Mouse (Mus musculus): ENCODE results near the gene Pappa.

Pappa gene

GRCm38 (mm10) chr4:65123741-65124224 lies at the start of gene Pappa:
TSS of gene Pappa (plus strand) at chr4:65124174.
- DNase-seq (ENCODE audit: low read depth, low spot score): no peak

DNA sequence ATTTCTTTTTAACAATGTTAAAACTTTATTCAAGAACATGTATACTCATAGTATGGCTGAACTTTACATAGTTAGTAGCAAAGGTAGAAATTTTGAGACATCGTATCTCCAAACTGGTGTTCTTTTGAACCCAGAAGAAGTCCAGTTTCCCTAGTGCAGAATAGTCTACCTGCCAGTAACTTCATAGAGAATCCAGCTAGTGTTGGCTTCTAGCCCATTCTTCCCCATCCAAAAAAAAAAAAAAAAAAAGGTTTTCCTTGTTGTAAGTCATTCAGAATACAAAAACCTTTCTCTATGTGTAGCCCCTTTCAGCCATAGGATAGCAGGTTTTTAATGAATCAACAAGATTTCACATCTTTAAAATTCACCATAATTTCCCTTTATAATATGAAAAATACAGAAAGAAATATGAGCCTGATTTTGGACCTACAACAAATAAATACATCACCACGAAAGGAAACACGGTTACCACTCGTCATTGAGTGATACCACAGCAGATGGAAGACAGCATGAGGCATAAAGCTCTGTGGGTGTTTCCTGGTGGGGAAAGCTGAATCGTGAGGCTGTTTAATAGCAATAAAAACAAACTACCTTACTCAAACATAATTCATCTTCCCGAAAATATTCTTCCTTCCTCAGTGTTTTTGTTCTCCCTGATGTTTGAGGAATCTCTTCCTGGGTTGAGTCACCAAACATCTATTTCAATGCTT lies 45.9 kb upstream of the Pappa start:
- DNase-seq (ENCODE audit: low read depth, low spot score): no peak

- DNase-seq (ENCODE audit: low read depth, low spot score): peak; percentile 11
Measured at GRCm38 (mm10) chr4:65086864-65087263, 37.1 kb upstream of the Pappa start.

- no peak for DNase-seq (ENCODE audit: low read depth, low spot score)
Measured at GRCm38 (mm10) chr4:65087592-65087991, 36.4 kb upstream of the Pappa start.

DNA sequence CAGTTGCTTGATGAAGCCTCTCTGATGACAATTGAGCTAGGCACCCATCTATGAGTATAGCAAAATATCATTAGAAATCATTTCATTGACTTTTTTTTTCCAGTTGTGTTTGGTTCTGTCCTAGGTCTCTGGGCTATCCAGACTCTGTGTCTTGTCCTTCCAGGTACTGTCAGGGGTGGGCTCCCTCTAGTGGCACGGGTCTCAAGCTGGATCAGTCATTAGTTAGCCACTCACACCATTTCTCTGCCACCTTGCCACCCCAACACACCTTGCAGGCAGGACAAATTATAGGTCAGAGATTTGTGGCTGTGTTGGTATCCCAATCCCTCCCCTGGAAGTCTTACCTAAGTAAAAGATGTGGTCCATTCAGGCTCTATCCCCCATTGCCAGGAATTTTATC lies 31.8 kb upstream of the Pappa start:
- no peak for DNase-seq (ENCODE audit: low read depth, low spot score)

DNA sequence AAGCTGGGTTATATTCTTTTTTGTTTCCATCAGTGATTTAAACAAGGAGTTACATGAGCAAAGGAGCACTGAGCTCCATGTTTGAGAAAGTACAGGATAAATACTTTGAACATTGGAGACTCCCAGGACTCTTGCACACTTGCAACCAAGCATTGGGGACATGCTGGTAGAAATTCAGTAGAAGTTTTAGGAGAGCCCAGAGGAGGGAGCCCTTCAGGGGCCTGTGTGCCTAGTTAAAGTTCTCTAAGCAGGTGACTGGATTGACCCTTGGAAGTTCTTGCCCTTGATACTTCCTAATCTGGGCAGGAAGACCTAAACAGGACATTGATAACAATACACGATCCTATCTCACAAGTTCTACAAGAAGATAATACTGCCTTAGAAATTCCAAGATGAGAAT lies 3.6 kb upstream of the Pappa start:
- DNase-seq (ENCODE audit: low read depth, low spot score): no peak

DNA sequence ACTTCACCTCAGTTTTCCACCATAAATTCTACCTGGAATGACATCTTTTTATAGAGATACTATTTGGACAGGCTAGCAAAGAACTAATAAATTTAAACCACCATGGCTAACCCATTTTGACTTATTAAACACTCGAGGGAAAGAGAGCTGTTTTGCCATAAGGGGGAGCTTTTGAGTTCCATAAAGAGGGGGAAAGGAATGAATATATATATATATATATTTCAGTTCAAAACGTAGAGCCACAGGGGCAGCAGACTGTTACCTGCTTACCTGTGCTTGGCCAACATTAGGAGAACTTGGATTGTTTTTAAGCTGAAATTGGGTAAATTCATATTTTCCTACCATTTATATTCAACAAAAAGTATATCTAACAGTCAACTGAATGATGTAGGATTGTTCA lies 1.1 kb upstream of the Pappa start:
- no peak for DNase-seq (ENCODE audit: low read depth, low spot score)

- no peak for DNase-seq (ENCODE audit: low read depth, low spot score)
Measured at GRCm38 (mm10) chr4:65124369-65125151, 586 bp downstream of the Pappa start.

GRCm38 (mm10) chr4:65125341-65126332 lies 1.7 kb downstream of the Pappa start:
- no peak for DNase-seq (ENCODE audit: low read depth, low spot score)

DNA sequence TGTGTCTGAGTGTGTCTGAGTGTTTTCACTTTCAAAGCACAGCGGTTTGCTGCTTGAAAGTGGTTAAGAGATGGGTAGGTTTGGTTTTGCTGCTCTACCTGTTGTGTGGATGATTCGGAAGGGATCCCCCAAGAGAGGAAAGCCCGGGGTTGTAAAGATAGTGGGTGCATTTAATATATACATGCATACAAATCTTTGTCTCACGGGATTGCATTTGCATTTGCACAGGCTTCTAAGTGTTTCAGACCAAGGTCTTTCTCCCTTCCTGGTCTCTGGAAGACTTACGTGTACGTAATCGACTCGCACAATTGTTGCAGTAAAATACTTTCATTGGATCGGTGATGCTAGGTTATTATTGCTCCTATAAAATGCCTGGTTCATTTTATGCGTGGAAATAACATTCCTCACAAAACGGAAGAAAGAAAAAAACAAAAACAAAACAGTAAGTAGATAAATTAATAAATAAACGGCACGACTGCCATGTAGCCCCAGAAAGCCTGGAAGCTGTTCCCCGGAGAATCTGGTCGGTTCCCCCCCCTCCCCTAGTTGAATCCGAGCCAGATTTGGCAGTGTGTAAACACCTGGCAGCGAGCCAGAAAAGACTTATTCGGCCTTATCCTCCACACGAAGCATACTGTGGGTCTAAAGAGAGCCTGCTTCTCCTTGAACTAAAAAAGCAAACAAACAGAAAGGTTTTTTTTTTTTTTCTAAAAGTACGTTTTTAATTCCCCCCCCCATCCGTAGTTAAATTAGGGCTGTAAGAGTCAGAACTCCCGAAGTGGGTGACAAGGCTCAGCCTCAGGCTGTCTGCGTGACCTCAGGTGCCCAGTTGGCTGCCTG lies 2.7 kb downstream of the Pappa start:
- DNase-seq (ENCODE audit: low read depth, low spot score): no peak

DNA sequence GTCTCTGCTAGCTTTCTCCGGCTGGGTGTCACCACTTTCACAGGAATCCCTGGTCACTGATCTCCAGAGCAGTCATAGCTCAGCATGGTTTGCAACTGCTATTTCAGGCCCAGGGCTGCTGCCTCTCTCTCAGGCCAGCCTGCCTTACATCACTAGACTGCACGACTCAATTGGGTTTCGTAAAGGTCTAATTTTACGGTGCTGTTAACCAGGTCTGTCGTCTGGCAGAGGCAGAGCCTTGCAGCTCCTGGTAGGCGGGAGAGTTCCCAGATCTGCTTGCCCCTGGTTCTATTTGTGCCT lies 3.3 kb downstream of the Pappa start:
- DNase-seq (ENCODE audit: low read depth, low spot score): no peak

DNA sequence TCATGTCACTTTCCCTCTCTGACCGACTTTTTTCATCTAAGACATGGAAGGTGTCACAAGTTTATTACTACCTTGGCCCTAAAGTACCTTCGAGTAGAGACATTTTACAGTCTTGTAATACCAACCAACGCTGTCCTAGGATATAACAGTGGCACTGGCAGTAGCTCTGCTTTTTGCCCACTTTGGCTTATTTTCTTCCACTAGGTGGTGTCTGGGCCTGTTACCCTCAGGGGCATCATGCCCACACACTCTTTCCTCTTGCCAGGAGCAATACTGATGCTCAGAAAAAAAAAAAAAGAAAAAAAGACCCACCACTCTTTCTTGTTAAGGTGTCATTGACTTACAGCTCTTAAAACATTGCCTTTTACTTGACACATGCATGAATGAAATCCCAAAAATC lies 8.7 kb downstream of the Pappa start:
- no peak for DNase-seq (ENCODE audit: low read depth, low spot score)

DNA sequence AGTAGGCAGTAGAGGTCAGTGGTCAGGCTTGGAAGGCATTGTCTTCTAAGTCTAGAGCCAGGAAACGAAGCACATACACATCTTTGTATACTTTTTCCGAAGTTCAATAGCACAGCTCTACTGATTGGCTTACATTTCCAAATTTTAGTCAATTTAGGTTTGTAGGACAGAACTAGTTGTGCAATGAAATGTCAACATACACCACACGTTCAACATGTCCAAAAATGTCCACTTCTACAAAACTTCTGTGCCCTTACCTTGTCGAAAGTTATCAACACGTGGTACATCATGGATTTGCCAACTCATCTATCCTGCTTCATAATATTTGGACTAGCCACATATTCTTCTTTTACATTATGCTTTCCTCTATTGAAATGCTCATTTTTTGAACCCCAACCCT lies 10.4 kb downstream of the Pappa start:
- no peak for DNase-seq (ENCODE audit: low read depth, low spot score)

DNA sequence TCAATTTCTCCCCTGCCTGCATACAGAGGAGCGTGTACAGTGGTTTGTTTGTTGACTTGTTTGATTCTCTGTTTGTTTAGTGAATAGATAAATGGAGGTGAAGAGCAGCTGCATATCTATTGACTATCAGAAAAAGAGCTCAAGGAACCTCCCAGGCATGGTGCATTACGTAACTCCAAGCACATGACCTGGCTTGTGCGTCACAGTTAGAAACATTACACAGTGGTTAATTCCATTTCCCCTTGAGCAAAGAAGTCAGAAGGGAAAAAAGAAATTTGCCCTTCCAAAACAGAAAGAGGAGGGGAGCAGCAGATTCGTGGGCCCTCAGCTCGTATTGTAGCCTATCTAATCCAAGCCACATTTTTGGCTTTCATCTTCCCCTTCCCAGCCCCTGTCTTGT lies 11.1 kb downstream of the Pappa start:
- DNase-seq (ENCODE audit: low read depth, low spot score): no peak

DNA sequence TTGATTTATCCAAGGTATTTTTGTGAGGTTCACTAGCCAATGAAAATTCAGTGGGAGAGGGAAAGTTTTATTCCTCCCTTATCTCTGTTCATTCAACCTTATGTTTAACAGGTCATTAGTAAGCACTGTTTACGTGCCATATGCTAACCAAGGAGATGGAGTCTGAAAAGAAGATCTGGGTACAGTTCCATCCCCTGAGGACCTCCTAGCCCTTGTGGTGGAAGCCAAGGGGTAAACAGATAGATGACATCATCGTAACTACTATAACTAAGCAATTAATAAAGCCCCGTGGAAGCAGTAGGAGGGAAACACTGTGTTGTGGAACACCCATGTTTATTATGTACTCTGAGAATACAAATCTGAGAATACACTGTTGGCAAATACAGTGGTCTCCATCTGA lies 12.6 kb downstream of the Pappa start:
- DNase-seq (ENCODE audit: low read depth, low spot score): no peak

DNA sequence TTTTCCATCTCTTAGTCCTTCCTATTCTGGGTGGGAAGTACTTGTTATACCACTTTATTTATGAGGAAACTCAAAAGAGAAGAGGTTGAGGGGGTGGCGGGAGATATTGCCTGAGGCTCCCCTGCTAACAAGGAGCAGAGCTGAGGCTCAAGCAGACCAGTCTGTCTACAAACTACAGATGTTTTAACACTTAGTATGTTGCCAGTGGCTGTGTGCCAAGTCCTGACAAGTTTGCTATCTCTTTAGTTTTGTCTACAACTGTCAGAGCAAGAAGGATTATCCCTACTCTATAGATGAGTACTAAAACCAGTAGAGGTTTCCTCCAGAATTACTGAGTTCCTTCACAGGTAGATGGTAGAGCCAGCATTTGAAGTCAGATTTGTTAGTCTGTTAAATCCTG lies 23.0 kb downstream of the Pappa start:
- DNase-seq (ENCODE audit: low read depth, low spot score): no peak

DNA sequence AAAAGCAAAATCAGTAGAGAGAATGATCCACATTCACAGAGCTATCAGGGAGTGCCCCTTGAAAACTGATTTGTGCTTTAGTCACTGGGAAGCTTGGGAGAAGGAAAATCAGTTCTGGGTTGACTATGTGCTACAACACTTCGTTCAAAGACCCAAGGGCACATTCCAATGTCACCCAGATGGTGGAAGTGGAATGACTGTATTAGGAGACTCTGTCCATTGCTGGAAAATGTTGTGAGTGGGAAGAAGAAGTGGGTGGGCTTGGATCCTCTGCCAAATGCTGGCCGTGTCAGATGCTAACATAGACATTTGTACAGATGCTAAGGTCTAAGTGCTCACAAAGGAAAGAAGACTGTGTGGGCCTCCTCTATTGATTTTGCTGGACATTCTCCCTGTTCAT lies 29.6 kb downstream of the Pappa start:
- no peak for DNase-seq (ENCODE audit: low read depth, low spot score)

DNA sequence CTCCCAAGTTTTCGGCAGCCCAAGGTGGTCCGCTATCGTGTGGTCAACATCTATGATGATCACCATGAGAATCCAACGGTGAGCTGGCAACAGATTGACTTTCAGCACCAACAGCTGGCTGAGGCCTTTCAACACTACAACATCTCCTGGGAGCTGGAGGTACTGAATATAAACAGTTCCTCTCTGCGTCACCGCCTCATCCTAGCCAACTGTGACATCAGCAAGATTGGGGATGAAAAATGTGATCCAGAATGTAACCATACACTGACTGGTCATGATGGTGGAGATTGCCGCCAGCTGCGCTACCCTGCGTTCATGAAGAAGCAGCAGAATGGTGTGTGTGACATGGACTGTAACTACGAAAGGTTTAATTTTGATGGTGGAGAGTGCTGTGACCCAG lies 32.3 kb downstream of the Pappa start:
- no peak for DNase-seq (ENCODE audit: low read depth, low spot score)

DNA sequence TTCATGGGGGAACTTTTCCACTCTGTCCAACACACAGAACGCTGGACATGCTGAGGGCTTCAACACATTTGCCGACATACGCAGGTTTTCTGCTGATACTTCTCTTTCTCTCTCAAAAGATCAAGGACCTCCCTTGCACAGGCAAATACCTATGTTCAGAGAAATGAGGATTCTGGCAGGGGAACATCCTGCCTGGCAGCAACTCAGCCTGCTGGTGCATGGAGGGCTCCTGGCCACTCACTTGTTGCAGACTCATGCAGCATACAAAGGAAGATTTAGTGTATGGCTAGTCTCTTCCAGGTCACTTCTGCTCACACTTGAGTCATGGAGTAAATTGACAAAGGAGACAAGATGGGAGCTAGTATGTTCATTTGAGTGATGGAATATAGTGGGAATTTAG lies 34.7 kb downstream of the Pappa start:
- no peak for DNase-seq (ENCODE audit: low read depth, low spot score)

GRCm38 (mm10) chr4:65159481-65159880 lies 35.5 kb downstream of the Pappa start:
- no peak for DNase-seq (ENCODE audit: low read depth, low spot score)

- DNase-seq (ENCODE audit: low read depth, low spot score): no peak
Measured at GRCm38 (mm10) chr4:65163698-65164097, 39.7 kb downstream of the Pappa start.
